Mouse (Mus musculus) cortical plate, adult 2 months (tissue): ENCODE results near the gene Zfp553. TPM values are rescaled to one million over a fixed set of nuclear protein-coding genes. Genes with fewer than 3 reads are reported as not detected.
A peak's percentile ranks its signal among the peaks of the same experiment; 100 is the strongest.

ENCODE experiments used
- H3K27ac ChIP-seq: fragments of 200-500 bp; 2 replicates; pipeline ENCODE4 v1.5.1; 2012; ENCODE audit warnings: low read length, control low read depth, inconsistent platforms; ENCODE audit not compliant: insufficient read depth
- H3K4me1 ChIP-seq: fragments of 200-500 bp; 2 replicates; pipeline ENCODE4 v1.6.1; 2011; ENCODE audit warnings: low read length; ENCODE audit not compliant: control insufficient read depth, insufficient read depth
- H3K4me3 ChIP-seq: fragments of 200-500 bp; 2 replicates; pipeline ENCODE4 v1.5.1; 2011; ENCODE audit warnings: mild to moderate bottlenecking, low read length, control low read depth; ENCODE audit not compliant: insufficient read depth
- CTCF ChIP-seq: fragments of 200-500 bp; IDR thresholded peaks from 2 replicates; pipeline ENCODE4 v1.5.1; 2011; ENCODE audit warnings: mild to moderate bottlenecking, control low read depth, low read length; ENCODE audit not compliant: insufficient read depth; ENCODE audit errors: extremely low read depth
- POLR2A ChIP-seq: fragments of 200-500 bp; IDR thresholded peaks from 2 replicates; pipeline ENCODE4 v1.6.1; 2011; ENCODE audit warnings: mild to moderate bottlenecking, low read length, control low read depth; ENCODE audit not compliant: insufficient read depth; ENCODE audit errors: extremely low read depth
- polyA plus RNA-seq: library from polyadenylated mRNA; depleted of rRNA; stranded (reverse); fragments of >200 nt; gene quantifications from 2 replicates; pipeline ENCODE4 v1.2.3, GENCODE M21; 2012

Gene Zfp553
- polyA plus RNA-seq, 1 experiment: 13.5 TPM

GRCm38 (mm10) chr7:127262218-127262961 lies 29.5 kb downstream of the Zfp553 start:
- Histone ChIP-seq H3K4me1 (peaks cover 2% of the 10 kb centered on the region; the same call in 1 of the 2 replicates), H3K4me3 (no peak overlapping the region), H3K27ac (no peak overlapping the region)
- TF ChIP-seq CTCF: no peak
- TF ChIP-seq POLR2A: no peak

GRCm38 (mm10) chr7:127263526-127263925 lies 30.7 kb downstream of the Zfp553 start:
- no peak overlapping the region for H3K27ac ChIP-seq
- peaks cover 2% of the 10 kb centered on the region; the same call in 1 of the 2 replicates for H3K4me1 ChIP-seq
- TF ChIP-seq POLR2A: no peak
- no peak for TF ChIP-seq CTCF
- H3K4me3 ChIP-seq: no peak overlapping the region

GRCm38 (mm10) chr7:127270256-127270655 lies 37.4 kb downstream of the Zfp553 start:
- H3K27ac ChIP-seq: no peak overlapping the region
- no peak for TF ChIP-seq POLR2A
- no peak for TF ChIP-seq CTCF
- peaks cover 4% of the 10 kb centered on the region for H3K4me1 ChIP-seq
- no peak overlapping the region for H3K4me3 ChIP-seq

- Histone ChIP-seq H3K27ac (no peak overlapping the region), H3K4me1 (peaks cover 4% of the 10 kb centered on the region), H3K4me3 (no peak overlapping the region)
- TF ChIP-seq CTCF (no peak), POLR2A (no peak)
These were observed 37.8 kb downstream of the Zfp553 start for GRCm38 (mm10) chr7:127270666-127271065.

- no peak overlapping the region for H3K27ac ChIP-seq
- no peak overlapping the region for H3K4me3 ChIP-seq
- peaks cover 4% of the 10 kb centered on the region for H3K4me1 ChIP-seq
- no peak for TF ChIP-seq POLR2A
- TF ChIP-seq CTCF: no peak
These were observed 38.2 kb downstream of the Zfp553 start for GRCm38 (mm10) chr7:127271093-127271492.

- no peak for TF ChIP-seq CTCF
- no peak for TF ChIP-seq POLR2A
- Histone ChIP-seq H3K27ac (no peak overlapping the region), H3K4me3 (peak overlapping the region; percentile 57; the same call in 1 of the 2 replicates), H3K4me1 (peaks cover 4% of the 10 kb centered on the region)
These were observed 39.7 kb downstream of the Zfp553 start for GRCm38 (mm10) chr7:127272566-127272965.

GRCm38 (mm10) chr7:127273118-127273923 lies 40.5 kb downstream of the Zfp553 start:
- TF ChIP-seq CTCF (no peak), POLR2A (no peak)
- peak overlapping the region; percentile 90 for H3K27ac ChIP-seq
- peak overlapping the region; percentile 57 for H3K4me3 ChIP-seq
- H3K4me1 ChIP-seq: peaks cover 4% of the 10 kb centered on the region

GRCm38 (mm10) chr7:127273925-127274789 lies 41.3 kb downstream of the Zfp553 start, which contains the start of gene Sephs2:
Sephs2 (minus strand) TSS chr7:127274055.
- peaks cover 4% of the 10 kb centered on the region for H3K4me1 ChIP-seq
- TF ChIP-seq CTCF: no peak
- TF ChIP-seq POLR2A: peak; percentile 99
- H3K27ac ChIP-seq: peak within 1 kb of the TSS; percentile 90
- peak within 1 kb of the TSS; percentile 57 for H3K4me3 ChIP-seq

GRCm38 (mm10) chr7:127276519-127276961 lies 43.7 kb downstream of the Zfp553 start:
- TF ChIP-seq POLR2A (no peak), CTCF (no peak)
- H3K27ac ChIP-seq: no peak overlapping the region
- peaks cover 4% of the 10 kb centered on the region; the same call in 1 of the 2 replicates for H3K4me1 ChIP-seq
- H3K4me3 ChIP-seq: no peak overlapping the region
